Mouse (Mus musculus) heart, postnatal 10 days (tissue): ENCODE results near the gene 4921504E06Rik. TPM values are rescaled to one million over a fixed set of nuclear protein-coding genes. Genes with fewer than 3 reads are reported as not detected.

ENCODE experiments used
- DNase-seq, 2 experiments: peaks; one replicate each; pipeline ENCODE4 v3.0.0; 2021
- intact Hi-C: fragments of 180-260 bp; cut with DNase I; formaldehyde crosslinking; loops from one replicate; pipeline ENCODE4 v1.15.1; 2025
- total RNA-seq, 2 experiments: library from RNA; stranded (reverse); gene quantifications; 2 replicates each; pipeline ENCODE4 v1.2.3; 2021

4921504E06Rik gene
- total RNA-seq: not detected

DNA sequence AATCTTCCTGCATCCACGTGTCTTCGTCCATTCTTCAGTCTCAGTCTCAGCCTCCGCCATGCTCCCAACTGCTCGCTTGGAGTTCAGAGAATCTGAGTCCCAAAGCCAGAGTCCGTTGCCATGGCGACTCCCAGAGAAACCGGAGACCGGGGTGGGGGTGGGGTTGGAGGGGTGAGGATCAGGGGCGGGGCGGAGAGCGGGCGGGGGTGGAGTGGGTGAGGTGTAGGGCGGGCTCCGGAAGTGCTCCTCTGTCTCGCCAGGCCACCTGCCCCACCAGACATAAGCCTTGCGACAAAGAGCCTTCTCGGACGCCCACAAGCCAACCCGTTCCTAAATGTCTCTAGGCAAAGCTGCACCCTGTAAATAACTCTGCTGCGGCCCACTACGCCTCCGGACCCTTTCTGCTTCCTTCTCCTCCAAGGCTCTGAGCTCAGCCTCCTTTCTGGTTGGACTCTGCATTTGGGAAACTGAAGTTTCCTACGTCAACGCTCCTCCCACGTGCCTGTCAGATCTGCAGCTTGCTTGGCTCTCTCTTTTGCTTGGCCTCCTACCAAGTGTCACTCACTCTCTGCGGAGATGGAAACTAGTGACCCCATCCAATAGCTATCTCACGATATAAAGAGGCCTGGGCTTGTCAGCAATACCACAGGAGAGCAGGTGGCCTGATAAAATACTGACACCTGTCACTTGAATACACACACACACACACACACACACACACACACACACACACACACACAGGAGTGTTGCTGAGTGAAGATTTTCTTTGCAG, at the start of gene 4921504E06Rik:
Gene 4921504E06Rik (minus strand): TSS at position 94 of the 772 bp plus-strand sequence.
- DNase-seq: peak; percentile 89 to 92
- intact Hi-C loops: no loop called here

DNA sequence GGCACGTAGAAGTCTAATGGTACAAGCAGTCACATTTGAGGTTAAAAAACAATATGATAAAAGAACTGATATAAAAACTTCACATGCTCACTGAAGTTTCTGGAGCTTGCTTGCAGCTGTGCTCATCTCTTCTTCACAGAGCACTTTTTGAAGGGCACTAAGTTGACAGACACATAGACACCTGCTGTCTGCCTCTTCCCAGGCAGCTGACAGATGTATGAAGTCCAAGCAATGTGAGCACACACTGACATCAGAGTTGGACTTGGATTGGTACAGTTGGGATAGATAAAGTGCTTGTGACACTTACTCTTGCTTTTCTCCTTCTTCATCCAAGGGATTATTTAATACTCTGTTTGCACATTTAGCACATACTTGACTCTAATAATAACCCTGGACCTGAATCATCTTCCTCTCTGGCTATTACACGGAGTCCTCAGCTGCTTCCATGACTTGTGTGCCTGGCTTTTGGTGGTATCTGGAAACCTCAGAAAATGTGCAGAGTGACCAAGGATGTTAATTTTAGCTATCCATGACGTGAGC, 47.7 kb upstream of the 4921504E06Rik start:
- peak in 1 of 2 experiments; percentile 20 for DNase-seq
- intact Hi-C loops: no loop called here

- DNase-seq: no peak
- intact Hi-C loops: no loop called here
Observed at GRCm38 (mm10) chr2:19600860-19601259, 47.1 kb upstream of the 4921504E06Rik start.

GRCm38 (mm10) chr2:19599801-19600200, 46.1 kb upstream of the 4921504E06Rik start:
- DNase-seq: no peak
- intact Hi-C loops: loop anchor here (5.0 kb wide), 1 partner anchor 38 kb away; no protein-coding TSS in a partner anchor

DNA sequence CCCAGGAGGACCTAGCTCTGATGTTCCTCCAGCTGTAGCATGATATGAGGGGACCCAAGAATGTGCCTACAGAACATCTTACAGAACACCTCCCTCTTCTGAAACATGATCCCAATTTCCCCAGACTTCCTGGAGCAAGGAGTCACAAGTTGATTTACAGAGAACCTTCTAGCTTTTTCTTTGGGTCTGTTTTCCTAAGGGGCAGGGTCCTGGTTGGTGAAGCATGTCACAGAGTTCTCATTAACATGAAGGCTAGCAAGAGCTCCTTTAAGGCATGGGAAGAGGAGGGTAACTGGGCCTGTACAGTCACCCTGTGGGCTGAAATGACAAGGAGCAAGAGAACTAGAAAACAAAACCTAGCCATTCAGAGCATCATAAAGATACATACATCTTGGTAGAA, 43.3 kb upstream of the 4921504E06Rik start:
- DNase-seq: no peak
- intact Hi-C loops: loop anchor here (5.0 kb wide), 1 partner anchor 35 kb away; no protein-coding TSS in a partner anchor

GRCm38 (mm10) chr2:19596426-19596825, 42.7 kb upstream of the 4921504E06Rik start:
- intact Hi-C loops: loop anchor here (5.0 kb wide), 1 partner anchor 34 kb away; no protein-coding TSS in a partner anchor
- DNase-seq: no peak

DNA sequence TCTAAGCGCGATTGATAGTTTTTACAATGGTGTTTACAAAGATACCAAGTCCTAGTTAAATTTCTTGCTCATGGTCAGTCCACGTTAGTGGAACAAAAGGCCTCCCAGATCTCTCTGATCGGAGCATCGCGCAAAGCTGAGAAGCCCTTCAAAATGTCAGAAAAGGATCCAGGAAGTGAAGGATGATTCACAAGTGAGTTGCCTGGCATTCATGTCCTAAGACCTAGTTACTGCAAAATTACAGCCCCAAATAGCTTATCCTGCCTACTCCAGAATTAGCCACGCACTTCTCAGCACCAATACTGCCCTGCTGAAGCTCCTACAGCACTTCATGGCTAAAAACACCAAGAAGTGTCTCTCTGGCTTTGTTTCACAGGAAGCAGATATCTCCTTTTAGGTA, 41.1 kb upstream of the 4921504E06Rik start:
- no peak for DNase-seq
- intact Hi-C loops: loop anchor here (5.0 kb wide), 1 partner anchor 33 kb away; no protein-coding TSS in a partner anchor

DNA sequence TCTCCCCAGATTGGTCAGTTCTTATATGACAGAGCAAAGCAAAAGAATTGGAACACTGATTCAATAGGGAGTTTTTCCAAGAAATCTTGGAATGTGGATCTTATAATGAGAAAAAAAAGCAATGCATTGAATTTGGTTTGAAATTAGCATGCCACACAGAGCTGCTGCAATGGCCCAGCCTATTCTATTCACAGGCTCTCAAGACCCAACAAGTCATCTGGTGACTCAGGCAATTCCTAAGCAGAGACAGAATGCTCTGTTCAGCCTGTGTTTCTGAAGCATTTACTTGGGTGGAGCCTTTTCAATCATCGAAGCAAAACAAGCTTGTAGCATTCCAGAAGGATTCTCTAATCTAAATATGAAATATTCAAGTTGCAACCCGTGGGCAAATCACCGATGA, 26.1 kb upstream of the 4921504E06Rik start:
- DNase-seq: no peak
- intact Hi-C loops: no loop called here

DNA sequence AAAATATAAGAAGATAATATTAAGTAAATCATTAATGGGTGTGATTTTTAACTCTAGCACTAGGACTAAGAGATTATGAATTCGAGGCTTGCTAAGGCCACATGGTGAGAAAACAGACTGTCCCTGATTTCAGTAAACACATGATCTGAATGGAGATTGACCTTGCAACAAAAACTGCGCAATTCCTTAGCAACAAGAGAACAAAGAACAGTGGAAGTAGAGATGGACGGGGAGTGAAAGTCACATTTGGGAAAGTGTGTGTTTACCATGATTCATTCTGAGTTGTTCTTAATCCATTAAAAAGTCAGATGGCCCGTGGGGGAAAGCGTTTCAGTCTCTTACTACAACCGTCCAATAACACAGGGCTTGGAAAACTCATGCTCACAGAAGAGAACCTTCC, 25.5 kb upstream of the 4921504E06Rik start:
- DNase-seq: no peak
- intact Hi-C loops: no loop called here

- intact Hi-C loops: loop anchor here (5.0 kb wide), 1 partner anchor 35 kb away; no protein-coding TSS in a partner anchor
- DNase-seq: no peak
Observed at GRCm38 (mm10) chr2:19562114-19562829, 8.6 kb upstream of the 4921504E06Rik start.

DNA sequence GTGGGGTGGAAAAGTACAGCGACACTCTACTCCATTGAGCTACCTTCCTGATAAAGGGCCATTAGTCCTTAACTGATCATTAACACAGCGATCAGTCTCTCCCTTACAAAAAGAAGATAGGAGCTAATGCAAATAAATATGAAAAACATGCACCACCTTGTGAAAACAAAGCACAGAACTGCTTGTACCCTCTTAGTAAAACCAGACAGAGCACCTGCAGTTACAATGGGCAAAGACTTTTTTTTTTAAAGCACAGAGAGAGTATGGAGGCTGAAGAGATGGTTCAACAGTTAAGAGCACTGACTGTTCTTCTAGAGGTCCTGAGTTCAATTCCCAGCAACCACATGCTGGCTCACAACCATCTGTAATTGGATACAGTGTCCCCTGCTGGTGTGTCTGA, 6.9 kb upstream of the 4921504E06Rik start:
- intact Hi-C loops: loop anchor here (5.0 kb wide), 1 partner anchor 37 kb away; no protein-coding TSS in a partner anchor
- DNase-seq: no peak

- intact Hi-C loops: loop anchor here (5.0 kb wide), 1 partner anchor 37 kb away; no protein-coding TSS in a partner anchor
- no peak for DNase-seq
Observed at GRCm38 (mm10) chr2:19560071-19560470, 6.4 kb upstream of the 4921504E06Rik start.

DNA sequence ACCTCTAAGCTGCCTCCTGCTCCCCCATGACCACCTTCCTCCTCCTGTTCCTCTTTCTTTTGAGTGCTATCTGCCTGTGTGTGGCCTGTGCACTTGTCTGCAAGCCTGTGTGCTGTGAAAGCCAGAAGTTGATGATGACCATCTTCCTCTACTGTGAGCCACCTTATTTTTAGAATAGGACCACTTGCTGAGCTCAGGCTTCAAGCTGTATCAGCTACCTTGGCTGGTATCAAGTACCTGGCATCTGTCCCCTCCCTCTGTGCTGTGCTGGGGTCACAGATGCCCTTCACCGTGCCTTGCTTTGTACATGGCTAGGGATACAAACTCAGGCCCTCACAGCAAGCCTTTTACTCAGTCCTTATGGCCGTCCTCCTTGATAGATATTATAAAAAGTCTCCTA, 2.3 kb downstream of the 4921504E06Rik start:
- intact Hi-C loops: loop anchor here (2.0 kb wide), 1 partner anchor 105 kb away; the partner anchor contains the start of gene Otud1
- DNase-seq: peak in 1 of 2 experiments; percentile 24

- DNase-seq: no peak
- intact Hi-C loops: loop anchor here (10.0 kb wide), 1 partner anchor 954 kb away; no protein-coding TSS in a partner anchor
Observed at GRCm38 (mm10) chr2:19540906-19541305, 12.8 kb downstream of the 4921504E06Rik start.

- no peak for DNase-seq
- intact Hi-C loops: loop anchor here (5.0 kb wide), 2 partner anchors 128 to 378 kb away; partner anchors contain the start of genes Etl4 and Otud1
Observed at GRCm38 (mm10) chr2:19529428-19529827, 24.3 kb downstream of the 4921504E06Rik start.

DNA sequence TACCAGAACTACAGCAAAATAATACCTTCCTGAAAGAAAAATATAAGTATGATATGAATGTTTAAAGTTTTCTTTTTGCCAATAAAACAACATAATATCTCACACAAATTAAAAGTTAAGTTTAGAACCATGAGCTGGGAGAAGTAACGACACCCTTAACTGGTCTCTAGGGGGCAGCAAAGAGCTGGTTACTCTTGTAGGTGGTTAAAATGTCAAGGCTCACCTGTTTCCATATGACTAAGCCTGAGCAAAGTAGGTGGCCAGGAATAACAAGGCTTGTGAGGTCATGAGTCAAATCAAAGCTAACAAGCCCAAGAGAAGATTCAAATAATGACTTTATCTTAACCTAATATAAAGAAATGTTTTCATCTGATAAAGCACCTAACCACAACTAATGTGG, 24.9 kb downstream of the 4921504E06Rik start:
- DNase-seq: peak; percentile 70 to 80
- intact Hi-C loops: loop anchor here (1.0 to 5.0 kb wide), 3 partner anchors 129 to 379 kb away; partner anchors contain the start of genes Etl4 and Otud1

- no peak for DNase-seq
- intact Hi-C loops: no loop called here
Observed at GRCm38 (mm10) chr2:19524071-19524470, 29.6 kb downstream of the 4921504E06Rik start.

- peak; percentile 41 to 51 for DNase-seq
- intact Hi-C loops: no loop called here
Observed at GRCm38 (mm10) chr2:19521662-19522061, 32.1 kb downstream of the 4921504E06Rik start.

DNA sequence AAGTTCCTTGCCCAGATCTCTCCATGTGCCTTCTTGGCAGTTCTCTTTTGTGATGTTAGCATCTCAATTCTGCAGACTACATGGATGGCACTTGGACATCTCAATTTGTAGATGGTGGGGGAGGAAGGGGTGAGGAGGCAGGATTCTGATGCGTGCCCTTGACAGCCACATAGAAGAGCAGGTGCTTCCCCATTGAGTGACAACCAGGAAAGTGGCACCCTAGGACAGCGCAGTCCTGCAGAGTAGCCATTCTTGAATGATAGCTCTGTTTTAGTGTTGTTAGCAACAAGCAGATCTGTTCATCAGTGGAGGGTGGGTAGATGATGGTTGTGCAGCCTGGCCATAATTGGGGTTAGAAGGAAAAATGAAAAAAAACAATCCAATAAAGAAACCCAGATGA, 33.1 kb downstream of the 4921504E06Rik start:
- intact Hi-C loops: loop anchor here (1.0 kb wide), 1 partner anchor 105 kb away; no protein-coding TSS in a partner anchor
- no peak for DNase-seq

- DNase-seq: peak; percentile 68 to 78
- intact Hi-C loops: loop anchor here (1.0 kb wide), 1 partner anchor 104 kb away; no protein-coding TSS in a partner anchor
Observed at GRCm38 (mm10) chr2:19519768-19520167, 33.9 kb downstream of the 4921504E06Rik start.

DNA sequence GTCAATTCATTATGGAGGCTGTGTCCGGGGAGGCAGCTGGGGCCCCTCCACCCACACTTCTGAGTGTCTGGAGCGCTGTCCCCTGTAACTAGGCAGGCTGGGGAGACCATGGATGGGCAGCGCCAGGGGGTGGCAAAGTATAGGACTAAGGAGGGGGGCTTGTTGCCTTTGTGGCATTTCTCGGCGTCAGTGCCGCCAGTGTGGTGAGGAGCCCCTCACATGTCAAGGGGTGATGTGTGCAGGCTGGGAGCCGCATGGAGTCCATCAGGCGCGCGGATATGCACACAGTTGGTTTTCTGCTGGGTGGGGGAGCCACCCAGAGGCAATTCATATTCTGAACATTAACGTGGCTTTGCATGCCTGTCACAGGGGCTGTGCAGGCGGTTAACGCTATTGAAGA, 35.8 kb downstream of the 4921504E06Rik start:
- intact Hi-C loops: no loop called here
- no peak for DNase-seq
